Mouse (Mus musculus) brain, embryonic 14.5 days (tissue): Measurements from ENCODE around the gene Erbb2. TPM values are rescaled to one million over a fixed set of nuclear protein-coding genes. Genes with fewer than 3 reads are reported as not detected.

Experiments
- DNase-seq: peaks from one replicate; pipeline ENCODE4 v3.0.0-alpha.2; 2011; ENCODE audit warnings: low read depth
- CTCF ChIP-seq: fragments of 200-500 bp; IDR thresholded peaks from 2 replicates; pipeline ENCODE4 v1.5.1; 2012; ENCODE audit warnings: inconsistent platforms, mild to moderate bottlenecking, moderate library complexity, borderline replicate concordance; ENCODE audit not compliant: insufficient read depth, insufficient read length; ENCODE audit errors: extremely low read depth
- POLR2A ChIP-seq: fragments of 200-500 bp; IDR thresholded peaks from 2 replicates; pipeline ENCODE4 v1.6.1; 2012; ENCODE audit warnings: mild to moderate bottlenecking, inconsistent platforms, borderline replicate concordance; ENCODE audit not compliant: poor library complexity, insufficient read depth, insufficient read length, severe bottlenecking; ENCODE audit errors: extremely low read depth
- polyA plus RNA-seq: library from polyadenylated mRNA; depleted of rRNA; stranded (reverse); fragments of >200 nt; gene quantifications from 2 replicates; pipeline ENCODE4 v1.2.3, GENCODE M21; 2012; rRNA removed

Gene Erbb2
- polyA plus RNA-seq, 1 experiment, result 10.4 TPM

DNA sequence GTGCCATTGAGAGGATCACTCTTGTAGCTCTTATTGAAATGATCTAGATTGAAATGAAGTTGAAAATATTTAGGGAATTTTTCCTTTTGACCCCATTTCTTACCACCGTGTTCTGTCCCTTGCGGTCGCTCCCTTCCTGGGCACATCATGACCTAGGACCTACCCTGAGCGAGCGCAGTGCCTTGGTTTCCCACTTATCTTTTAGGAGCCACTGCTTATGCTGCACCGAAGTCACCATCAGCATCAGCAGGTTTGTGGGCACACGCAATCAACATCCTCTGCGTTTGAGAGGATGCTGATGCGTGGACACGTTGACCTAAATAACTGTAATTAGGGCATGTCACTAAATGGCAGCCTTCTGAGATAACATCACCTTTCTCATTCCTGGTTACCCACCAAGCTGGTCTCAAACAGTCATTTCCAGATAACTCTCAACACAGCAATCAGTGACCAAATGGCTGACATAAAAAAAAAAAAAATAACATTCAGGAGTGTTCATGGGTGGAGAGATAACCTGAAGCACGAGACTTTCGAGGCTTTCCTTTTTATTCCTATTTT, 67.7 kb downstream of the Erbb2 start:
- TF ChIP-seq POLR2A (no peak), CTCF (no peak)
- DNase-seq, result no peak

DNA sequence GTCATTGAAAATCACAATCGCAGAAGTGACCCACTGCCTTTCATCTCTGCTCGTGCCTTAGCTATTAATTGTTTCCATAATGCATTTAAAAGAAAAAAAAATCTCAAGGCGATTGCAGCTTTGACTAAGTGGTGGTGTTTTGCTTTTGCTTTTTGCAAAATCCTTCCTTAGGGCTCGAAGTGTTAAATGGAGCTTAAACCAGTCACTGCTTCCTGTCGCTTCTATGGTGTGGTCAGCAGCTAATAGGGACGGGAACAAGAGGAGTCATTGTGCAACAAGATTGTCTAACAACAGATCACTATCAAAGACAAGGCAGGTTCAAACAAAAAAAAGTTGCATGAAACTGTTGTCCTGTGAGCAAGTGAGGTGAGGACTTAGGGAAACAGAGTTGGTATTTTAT, 69.0 kb downstream of the Erbb2 start:
- DNase-seq, result no peak
- TF ChIP-seq POLR2A (no peak), CTCF (no peak)

DNA sequence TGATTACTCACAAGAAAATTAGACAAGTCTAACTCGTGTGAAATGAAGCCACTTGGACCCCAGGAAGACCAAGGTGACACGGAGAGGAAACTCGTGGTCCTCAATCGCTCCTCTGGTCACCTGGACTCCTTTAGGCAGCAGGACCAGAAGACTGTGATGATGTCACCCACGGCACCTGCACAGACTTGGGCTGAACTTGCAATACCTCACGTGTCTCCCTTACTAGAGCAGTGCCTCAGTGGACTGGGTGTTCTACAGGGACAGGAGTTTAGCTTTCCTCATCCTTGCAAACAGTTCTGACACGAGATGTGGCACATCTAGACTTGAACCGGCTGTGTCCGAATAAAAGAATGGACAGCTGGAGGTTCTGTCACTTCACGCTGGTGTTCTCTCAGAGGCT, 69.8 kb downstream of the Erbb2 start:
- no peak for DNase-seq
- TF ChIP-seq POLR2A (no peak), CTCF (no peak)

DNA sequence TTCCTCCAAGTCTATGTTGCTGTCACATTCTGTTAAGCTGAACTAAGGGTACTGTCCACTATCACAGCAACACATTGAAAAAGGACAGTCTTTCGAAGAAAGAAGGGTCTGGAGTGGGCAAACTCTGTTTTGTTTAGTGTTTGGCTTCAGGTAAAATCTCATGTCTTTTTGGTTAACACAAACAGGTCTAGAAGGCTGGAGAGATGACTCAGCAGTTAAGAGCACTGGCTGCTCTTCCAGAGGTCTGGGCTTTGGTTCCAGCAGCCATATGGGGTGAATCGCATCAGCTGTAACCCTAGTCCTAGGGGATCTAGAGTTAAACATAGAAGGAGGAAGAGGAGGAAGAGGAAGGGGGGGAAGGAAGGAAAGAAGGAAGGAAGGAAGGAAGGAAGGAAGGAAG, 73.5 kb downstream of the Erbb2 start:
- DNase-seq, result no peak
- TF ChIP-seq POLR2A, result no peak
- no peak for TF ChIP-seq CTCF

Other genes starting within 250 kb of the Erbb2 start
- 30.4 and 33.2 TPM in 2 replicates for gene Med1, start 219.2 kb upstream of the Erbb2 start, polyA plus RNA-seq
- gene Cdk12, start 209.4 kb upstream of the Erbb2 start, polyA plus RNA-seq, result 21.7 and 26.2 TPM in 2 replicates
- 52.0 and 101 TPM in 2 replicates for gene Neurod2, start 82.8 kb upstream of the Erbb2 start, polyA plus RNA-seq
- 6.9 and 18.2 TPM in 2 replicates for gene Ppp1r1b, start 64.1 kb upstream of the Erbb2 start, polyA plus RNA-seq
- gene Stard3, start 54.1 kb upstream of the Erbb2 start, polyA plus RNA-seq, result 66.1 and 124 TPM in 2 replicates
- gene Tcap, start 28.7 kb upstream of the Erbb2 start, polyA plus RNA-seq, result 0.38 and 0.48 TPM in 2 replicates
- gene Pnmt, start 26.0 kb upstream of the Erbb2 start, polyA plus RNA-seq, result 0.88 and 1.6 TPM in 2 replicates
- 12.0 and 16.9 TPM in 2 replicates for gene Pgap3, start 12.0 kb upstream of the Erbb2 start, polyA plus RNA-seq
- gene Mien1, start 26.5 kb downstream of the Erbb2 start, polyA plus RNA-seq, result 130 and 147 TPM in 2 replicates
- gene Grb7, start 33.9 kb downstream of the Erbb2 start, polyA plus RNA-seq, result 0.83 and 1.0 TPM in 2 replicates
- gene Ikzf3, start 133.6 kb downstream of the Erbb2 start, polyA plus RNA-seq, result 0.07 and 0.20 TPM in 2 replicates
- 0.06 and 0.30 TPM in 2 replicates for gene Zpbp2, start 138.6 kb downstream of the Erbb2 start, polyA plus RNA-seq
- 80.6 and 94.6 TPM in 2 replicates for gene Ormdl3, start 174.9 kb downstream of the Erbb2 start, polyA plus RNA-seq
- gene Lrrc3c, start 185.8 kb downstream of the Erbb2 start, polyA plus RNA-seq, result not detected in 2 replicates
- gene Gm12355, start 213.2 kb downstream of the Erbb2 start, polyA plus RNA-seq, result 0.08 and 0.33 TPM in 2 replicates
- gene Gsdma3, start 213.9 kb downstream of the Erbb2 start, polyA plus RNA-seq, result not detected in 2 replicates
- gene Gsdma2, start 234.3 kb downstream of the Erbb2 start, polyA plus RNA-seq, result not detected in 2 replicates